Mouse (Mus musculus) CH12.LX (cell line): ENCODE measurements around the gene Malsu1. TPM values are rescaled to one million over a fixed set of nuclear protein-coding genes. Genes with fewer than 3 reads are reported as not detected.

Experiments
- DNase-seq: peaks from one replicate; pipeline ENCODE4 v3.0.0-alpha.2; 2013; ENCODE audit errors: extremely low read depth
- H3K27ac ChIP-seq: 2 replicates; pipeline ENCODE4 v1.5.1; 2012; ENCODE audit warnings: low read depth, mild to moderate bottlenecking, control low read depth, moderate library complexity; ENCODE audit not compliant: insufficient read depth
- H3K27me3 ChIP-seq: replicated peaks from 2 replicates; pipeline ENCODE3; 2012; ENCODE audit warnings: inconsistent platforms
- H3K36me3 ChIP-seq, 2 experiments: replicated peaks in 1 of 2; 2 replicates each; pipeline versions ENCODE3 to v1.6.1; 2012; ENCODE audit warnings: inconsistent platforms in 1 of 2, low read length in 1 of 2, mild to moderate bottlenecking in 1 of 2, mixed read lengths in 1 of 2, moderate library complexity in 1 of 2; ENCODE audit not compliant: control insufficient read depth in 1 of 2, insufficient read depth in 1 of 2
- H3K4me1 ChIP-seq, 2 experiments: 2 replicates each; pipeline ENCODE4 v1.6.1; 2012; ENCODE audit warnings: inconsistent platforms in 1 of 2, moderate library complexity in 1 of 2; ENCODE audit not compliant: insufficient read depth in 2 of 2, control insufficient read depth in 1 of 2
- H3K4me2 ChIP-seq: 2 replicates; pipeline ENCODE4 v1.6.1; 2012; ENCODE audit warnings: low read depth, mild to moderate bottlenecking, control low read depth; ENCODE audit not compliant: poor library complexity, insufficient read depth, severe bottlenecking
- H3K4me3 ChIP-seq, 3 experiments: fragments of 150-350 bp in 1 of 3; sonication (generic) in 1 of 3; replicated peaks in 1 of 3; 2 replicates each; pipeline versions ENCODE3 to v1.5.1; 2011 to 2012; ENCODE audit warnings: low read depth in 2 of 3, low read length in 2 of 3, mild to moderate bottlenecking in 2 of 3, moderate library complexity in 2 of 3, control low read depth in 1 of 3, improper control_type of control experiment in 1 of 3, inconsistent platforms in 1 of 3, mixed read lengths in 1 of 3; ENCODE audit not compliant: poor library complexity in 1 of 3
- H3K79me2 ChIP-seq: replicated peaks from 2 replicates; pipeline ENCODE4 v1.6.1; 2012; ENCODE audit warnings: mild to moderate bottlenecking, moderate library complexity; ENCODE audit not compliant: control insufficient read depth, poor library complexity, insufficient read depth, severe bottlenecking; ENCODE audit errors: extremely low read depth
- H3K9ac ChIP-seq: 2 replicates; pipeline ENCODE4 v1.6.1; 2012; ENCODE audit warnings: low read depth, mild to moderate bottlenecking, control low read depth, moderate library complexity; ENCODE audit not compliant: insufficient read depth
- H3K9me3 ChIP-seq: replicated peaks from 2 replicates; pipeline ENCODE3; 2012; ENCODE audit warnings: low read length, inconsistent platforms, mixed read lengths
- BHLHE40 ChIP-seq: IDR thresholded peaks from 2 replicates; pipeline ENCODE4 v1.6.1; 2011; ENCODE audit warnings: mild to moderate bottlenecking, low read depth, low read length, improper control_type of control experiment
- CHD1 ChIP-seq: IDR thresholded peaks from 2 replicates; pipeline ENCODE4 v1.6.1; 2012; ENCODE audit warnings: low read depth, low read length, improper control_type of control experiment, inconsistent platforms
- CHD2 ChIP-seq: IDR thresholded peaks from 2 replicates; pipeline ENCODE4 v1.6.1; 2011; ENCODE audit warnings: low read length, improper control_type of control experiment
- CTCF ChIP-seq, 2 experiments: IDR thresholded peaks in 1 of 2; conservative IDR thresholded peaks in 1 of 2; 2 replicates each; pipeline ENCODE4 v1.5.1; 2011 to 2012; ENCODE audit warnings: low read depth in 2 of 2, low read length in 2 of 2, improper control_type of control experiment in 1 of 2, inconsistent platforms in 1 of 2, mild to moderate bottlenecking in 1 of 2, moderate library complexity in 1 of 2
- E2F4 ChIP-seq: IDR thresholded peaks from 2 replicates; pipeline ENCODE4 v1.6.1; 2011; ENCODE audit warnings: low read depth, low read length, improper control_type of control experiment; ENCODE audit not compliant: insufficient replicate concordance
- ELF1 ChIP-seq: IDR thresholded peaks from 2 replicates; pipeline ENCODE4 v1.6.1; 2014; ENCODE audit warnings: low read depth, mild to moderate bottlenecking, inconsistent platforms, low read length, improper control_type of control experiment
- EP300 ChIP-seq: IDR thresholded peaks from 2 replicates; pipeline ENCODE4 v1.6.1; 2011; ENCODE audit warnings: low read length, improper control_type of control experiment
- ETS1 ChIP-seq: conservative IDR thresholded peaks from 2 replicates; pipeline ENCODE4 v1.6.1; 2012; ENCODE audit warnings: low read depth, mild to moderate bottlenecking, inconsistent platforms, low read length, improper control_type of control experiment, moderate library complexity
- GABPA ChIP-seq: IDR thresholded peaks from 2 replicates; pipeline ENCODE4 v1.6.1; 2012; ENCODE audit warnings: low read depth, low read length, improper control_type of control experiment, inconsistent platforms; ENCODE audit not compliant: insufficient replicate concordance
- HCFC1 ChIP-seq: IDR thresholded peaks from 2 replicates; pipeline ENCODE4 v1.6.1; 2012; ENCODE audit warnings: low read depth, mild to moderate bottlenecking, inconsistent platforms, low read length, improper control_type of control experiment
- IRF4 ChIP-seq: IDR thresholded peaks from 2 replicates; pipeline ENCODE4 v1.6.1; 2014; ENCODE audit warnings: low read depth, mild to moderate bottlenecking, inconsistent platforms, low read length, improper control_type of control experiment
- JUN ChIP-seq: IDR thresholded peaks from 2 replicates; pipeline ENCODE4 v1.6.1; 2011; ENCODE audit warnings: low read depth, mild to moderate bottlenecking, low read length, improper control_type of control experiment, moderate library complexity; ENCODE audit not compliant: insufficient read depth
- JUND ChIP-seq: conservative IDR thresholded peaks from 2 replicates; pipeline ENCODE4 v1.6.1; 2011; ENCODE audit warnings: low read depth, low read length, improper control_type of control experiment
- KAT2A ChIP-seq: IDR thresholded peaks from 2 replicates; pipeline ENCODE4 v1.6.1; 2012; ENCODE audit warnings: low read length, improper control_type of control experiment, inconsistent platforms; ENCODE audit not compliant: insufficient replicate concordance
- MAFK ChIP-seq: IDR thresholded peaks from 2 replicates; pipeline ENCODE4 v1.6.1; 2011; ENCODE audit warnings: low read length, improper control_type of control experiment; ENCODE audit not compliant: insufficient replicate concordance
- MAX ChIP-seq: IDR thresholded peaks from 2 replicates; pipeline ENCODE4 v1.6.1; 2011; ENCODE audit warnings: low read length, improper control_type of control experiment
- MAZ ChIP-seq: IDR thresholded peaks from 2 replicates; pipeline ENCODE4 v1.6.1; 2012; ENCODE audit warnings: low read depth, mild to moderate bottlenecking, inconsistent platforms, low read length, improper control_type of control experiment, moderate library complexity
- MEF2A ChIP-seq: IDR thresholded peaks from 2 replicates; pipeline ENCODE4 v1.6.1; 2014; ENCODE audit warnings: low read depth, mild to moderate bottlenecking, inconsistent platforms, low read length, improper control_type of control experiment, borderline replicate concordance
- MXI1 ChIP-seq: IDR thresholded peaks from 2 replicates; pipeline ENCODE4 v1.6.1; 2011; ENCODE audit warnings: mild to moderate bottlenecking, low read depth, low read length, improper control_type of control experiment
- MYC ChIP-seq: IDR thresholded peaks from 2 replicates; pipeline ENCODE4 v1.6.1; 2011; ENCODE audit warnings: low read depth, mild to moderate bottlenecking, improper control_type of control experiment, low read length
- NELFE ChIP-seq: IDR thresholded peaks from 2 replicates; pipeline ENCODE4 v1.6.1; 2011; ENCODE audit warnings: low read depth, low read length, improper control_type of control experiment
- PAX5 ChIP-seq: IDR thresholded peaks from 2 replicates; pipeline ENCODE4 v1.6.1; 2012; ENCODE audit warnings: low read length, inconsistent platforms, mixed read lengths
- POLR2A ChIP-seq: IDR thresholded peaks from 2 replicates; pipeline ENCODE4 v1.6.1; 2011; ENCODE audit warnings: low read depth, mild to moderate bottlenecking, improper control_type of control experiment, low read length
- POLR2AphosphoS2 ChIP-seq: IDR thresholded peaks from 2 replicates; pipeline ENCODE4 v1.6.1; 2011; ENCODE audit warnings: low read depth, low read length, improper control_type of control experiment
- RAD21 ChIP-seq: IDR thresholded peaks from 2 replicates; pipeline ENCODE4 v1.6.1; 2011; ENCODE audit warnings: low read depth, mild to moderate bottlenecking, low read length, improper control_type of control experiment, moderate library complexity
- RCOR1 ChIP-seq: conservative IDR thresholded peaks from 2 replicates; pipeline ENCODE4 v1.6.1; 2012; ENCODE audit warnings: low read depth, mild to moderate bottlenecking, inconsistent platforms, low read length, improper control_type of control experiment
- SIN3A ChIP-seq: IDR thresholded peaks from 2 replicates; pipeline ENCODE4 v1.6.1; 2012; ENCODE audit warnings: low read length, improper control_type of control experiment, inconsistent platforms
- SMC3 ChIP-seq: IDR thresholded peaks from 2 replicates; pipeline ENCODE4 v1.6.1; 2011; ENCODE audit warnings: low read depth, low read length, improper control_type of control experiment
- TBP ChIP-seq: conservative IDR thresholded peaks from 2 replicates; pipeline ENCODE4 v1.6.1; 2011; ENCODE audit warnings: low read depth, low read length, improper control_type of control experiment
- TCF12 ChIP-seq: IDR thresholded peaks from 2 replicates; pipeline ENCODE4 v1.6.1; 2014; ENCODE audit warnings: low read depth, mild to moderate bottlenecking, inconsistent platforms, low read length, improper control_type of control experiment
- UBTF ChIP-seq: IDR thresholded peaks from 2 replicates; pipeline ENCODE4 v1.6.1; 2012; ENCODE audit warnings: low read depth, mild to moderate bottlenecking, inconsistent platforms, low read length, improper control_type of control experiment, moderate library complexity
- USF2 ChIP-seq: conservative IDR thresholded peaks from 2 replicates; pipeline ENCODE4 v1.6.1; 2011; ENCODE audit warnings: low read depth, low read length, improper control_type of control experiment
- ZC3H11A ChIP-seq: IDR thresholded peaks from 2 replicates; pipeline ENCODE4 v1.6.1; 2012; ENCODE audit warnings: low read depth, mild to moderate bottlenecking, inconsistent platforms, low read length, improper control_type of control experiment
- ZKSCAN1 ChIP-seq: IDR thresholded peaks from 2 replicates; pipeline ENCODE4 v1.6.1; 2012; ENCODE audit warnings: low read depth, inconsistent platforms, low read length, improper control_type of control experiment, borderline replicate concordance
- ZMIZ1 ChIP-seq: IDR thresholded peaks from 2 replicates; pipeline ENCODE4 v1.6.1; 2012; ENCODE audit warnings: low read depth, mild to moderate bottlenecking, inconsistent platforms, low read length, improper control_type of control experiment
- ZNF384 ChIP-seq: IDR thresholded peaks from 2 replicates; pipeline ENCODE4 v1.6.1; 2012; ENCODE audit warnings: low read depth, low read length, improper control_type of control experiment, inconsistent platforms
- dilution Hi-C: fragments of 300-500 bp; cut with MboI; formaldehyde crosslinking; loops from 2 replicates; pipeline ENCODE4 v1.14.3; 2020; ENCODE audit warnings: low sequenced_read_pairs; ENCODE audit not compliant: extremely low pct_unique_long_range_greater_than_20kb, extremely low pct_ligation_motif_present
- in situ Hi-C: fragments of 300-500 bp; cut with MboI; formaldehyde crosslinking; loops from 3 replicates; pipeline ENCODE4 v1.14.3; 2019; ENCODE audit warnings: low sequenced_read_pairs, low pct_ligation_motif_present, low pct_unique_long_range_greater_than_20kb, mixed read lengths
- polyA plus RNA-seq: library from polyadenylated mRNA; unstranded; fragments of >175 nt; gene quantifications from 2 replicates; pipeline ENCODE4 v1.2.1, GENCODE M21; 2012; ENCODE audit warnings: low read depth; ENCODE audit not compliant: insufficient read length
- total RNA-seq, 2 experiments: library from RNA; depleted of rRNA; stranded (reverse); fragments of 300-350 nt in 1 of 2; fragments of >200 nt in 1 of 2; gene quantifications; 2 replicates each; pipeline ENCODE4 v1.2.3; 2012 to 2014

Gene Malsu1
- total and polyA plus RNA-seq, 3 experiments: 39.0 to 78.7 (median 59.6) TPM

DNA sequence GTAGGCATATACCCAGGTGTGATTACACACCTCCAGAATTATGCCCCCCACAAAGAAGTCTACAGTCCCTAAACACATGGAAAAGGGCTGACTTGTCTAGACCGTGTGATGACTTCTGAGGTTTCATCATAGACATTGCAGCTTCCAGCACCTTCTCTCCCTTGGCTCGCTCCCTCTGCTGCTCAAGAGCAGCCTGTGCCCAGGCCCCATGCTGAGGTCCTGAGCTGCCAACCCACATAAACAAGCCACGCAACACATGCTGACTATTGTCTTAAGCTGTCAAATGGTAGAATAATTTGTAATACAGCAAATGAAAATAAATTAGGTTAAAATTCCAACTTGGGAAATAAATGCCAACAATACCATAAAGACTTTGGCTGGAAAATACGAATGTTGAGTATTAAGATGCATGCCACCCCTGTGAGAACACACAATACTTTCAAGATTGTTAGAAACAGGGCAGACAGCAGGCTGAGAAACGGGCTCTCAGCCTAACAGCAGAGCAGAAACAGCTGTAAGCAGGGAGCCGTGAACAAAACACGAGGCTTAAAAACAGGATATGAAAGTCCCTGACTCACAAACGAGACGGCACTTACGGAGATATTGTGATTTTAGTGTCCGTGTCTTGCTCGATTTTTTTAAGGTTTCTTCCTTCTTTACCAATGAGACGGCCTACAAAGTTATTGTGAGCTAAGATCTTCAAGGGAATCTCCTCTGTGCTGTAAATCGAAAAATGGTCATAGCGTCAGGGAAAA, 33.3 kb downstream of the Malsu1 start:
- H3K27ac ChIP-seq: 0 out of 2 replicates have a peak overlapping the region, but pooled peaks have one; percentile 23
- H3K36me3 ChIP-seq: peaks cover 35 to 76% of the 10 kb centered on the region in 2 experiments
- in situ Hi-C loops (no loop called here), dilution Hi-C loops (no loop called here)
- peak; percentile 74 for DNase-seq
- H3K4me2 ChIP-seq: no peak overlapping the region
- H3K9ac ChIP-seq: no peak overlapping the region
- no peak for TF ChIP-seq USF2
- no peak for TF ChIP-seq TBP
- TF ChIP-seq NELFE: no peak
- peak; percentile 85 for TF ChIP-seq BHLHE40
- TF ChIP-seq CHD2: no peak
- no peak for TF ChIP-seq PAX5
- no peak for TF ChIP-seq E2F4
- peak; percentile 92 for TF ChIP-seq SIN3A
- no peak for TF ChIP-seq CTCF (conservative IDR thresholded peaks at IDR 0.05 in 1 of 2, IDR thresholded peaks at IDR 0.05 in 1 of 2; ENCODE audit: low read depth in 2 of 2, low read length in 2 of 2)
- TF ChIP-seq EP300: peak; percentile 87
- TF ChIP-seq RCOR1: no peak
- TF ChIP-seq SMC3: peak; percentile 3; the same call in 1 of the 2 replicates
- no peak; the same call in 1 of the 2 replicates for TF ChIP-seq JUN
- no peak for TF ChIP-seq POLR2A
- peak; percentile 92 for TF ChIP-seq IRF4
- peak; percentile 94 for TF ChIP-seq MYC
- peak; percentile 15; the same call in 1 of the 2 replicates for TF ChIP-seq JUND
- no peak; the same call in none of the 2 replicates for TF ChIP-seq RAD21
- TF ChIP-seq MAFK: no peak
- TF ChIP-seq CHD1: no peak
- peak; percentile 52; the same call in 1 of the 2 replicates for TF ChIP-seq MXI1
- no peak for TF ChIP-seq GABPA
- peak; percentile 54; the same call in 1 of the 2 replicates for TF ChIP-seq MEF2A
- no peak for TF ChIP-seq ZKSCAN1
- TF ChIP-seq MAZ: no peak
- no peak for TF ChIP-seq ZC3H11A
- peak; percentile 68 for TF ChIP-seq ZNF384
- TF ChIP-seq POLR2AphosphoS2: no peak
- TF ChIP-seq ZMIZ1: no peak
- no peak for TF ChIP-seq KAT2A
- TF ChIP-seq ETS1: peak; percentile 93
- no peak for TF ChIP-seq HCFC1
- TF ChIP-seq MAX: peak; percentile 79
- no peak for TF ChIP-seq TCF12
- no peak for TF ChIP-seq ELF1
- TF ChIP-seq UBTF: no peak
- no peak overlapping the region for H3K4me3 ChIP-seq
- peaks cover 4% of the 10 kb centered on the region for H3K9me3 ChIP-seq
- no peaks in the 10 kb centered on the region for H3K79me2 ChIP-seq
- H3K27me3 ChIP-seq: no peaks in the 10 kb centered on the region
- peaks cover 4 to 23% of the 10 kb centered on the region in 2 experiments; a peak in 3 of 4 replicates for H3K4me1 ChIP-seq
